Mouse (Mus musculus) CD8-positive naive resting alpha-beta T cell, adult 57 days (primary cell): ENCODE data around the gene Stxbp5. TPM values are rescaled to one million over a fixed set of nuclear protein-coding genes. Genes with fewer than 3 reads are reported as not detected.

ENCODE experiments used
- total RNA-seq: library from RNA; stranded (reverse); gene quantifications from one replicate; pipeline ENCODE4 v1.2.4, GENCODE M21; 2023

Gene Stxbp5
- 34.3 TPM for total RNA-seq

GRCm38 (mm10) chr10:9901071-9901696 is at the start of gene Stxbp5:
TSS of gene Stxbp5 (minus strand) at chr10:9901079.

Other genes starting within 250 kb of the Stxbp5 start
- not detected for gene Samd5, start 225.9 kb downstream of the Stxbp5 start, total RNA-seq